Mouse (Mus musculus): ENCODE results near the gene Adamts16.

Gene Adamts16

GRCm38 (mm10) chr13:70713331-70713730 lies 128.3 kb downstream of the Adamts16 start:
- no peak for DNase-seq (ENCODE audit: low read depth)

GRCm38 (mm10) chr13:70707158-70707854 lies 134.3 kb downstream of the Adamts16 start:
- DNase-seq (ENCODE audit: low read depth): no peak

- no peak for DNase-seq (ENCODE audit: low read depth)
These were observed 138.7 kb downstream of the Adamts16 start for GRCm38 (mm10) chr13:70702904-70703303.

GRCm38 (mm10) chr13:70698812-70699387 lies 142.7 kb downstream of the Adamts16 start:
- no peak for DNase-seq (ENCODE audit: low read depth)

GRCm38 (mm10) chr13:70689452-70689960 lies 152.1 kb downstream of the Adamts16 start:
- DNase-seq (ENCODE audit: low read depth): no peak

- DNase-seq (ENCODE audit: low read depth): no peak
These were observed 155.8 kb downstream of the Adamts16 start for GRCm38 (mm10) chr13:70685825-70686224.

- no peak for DNase-seq (ENCODE audit: low read depth)
These were observed 156.5 kb downstream of the Adamts16 start for GRCm38 (mm10) chr13:70684976-70685609.

- no peak for DNase-seq (ENCODE audit: low read depth)
These were observed 160.0 kb downstream of the Adamts16 start for GRCm38 (mm10) chr13:70681411-70682183.

- DNase-seq (ENCODE audit: low read depth): no peak
These were observed 161.3 kb downstream of the Adamts16 start for GRCm38 (mm10) chr13:70680316-70680715.

Data from c-Kit-positive CD71-negative TER-119-negative erythroid progenitor cells, embryonic 14.5 days (primary cell).